Mouse (Mus musculus): ENCODE measurements around the gene Gm42906.

DNA sequence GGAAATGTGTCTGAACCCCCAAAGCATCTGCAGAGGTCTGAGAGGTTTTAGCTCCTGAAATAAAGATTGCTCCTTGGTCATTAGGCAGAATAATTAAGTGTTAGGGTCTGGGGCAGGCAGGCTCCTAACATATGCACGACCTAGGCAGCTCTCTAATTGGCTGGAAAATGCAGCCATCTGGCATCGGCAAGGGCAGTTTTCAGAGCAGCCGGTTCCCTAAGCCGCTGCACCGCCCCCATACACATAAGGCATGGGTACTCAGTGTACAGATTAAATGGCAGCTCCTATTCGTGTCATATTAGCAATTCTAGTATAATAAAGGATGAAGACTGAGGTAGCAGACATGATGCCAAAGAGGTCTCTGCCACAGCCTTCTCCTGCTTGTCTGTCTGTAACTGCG is 400.8 kb downstream of the Gm42906 start:
- TF ChIP-seq GATA1 (IDR thresholded peaks at IDR 0.05; ENCODE audit: low read length), result no peak
- TF ChIP-seq TAL1 (IDR thresholded peaks at IDR 0.05; ENCODE audit: low read length), result no peak
